ENCODE assay signal across 20 mouse cellular contexts in genomic region chr6:96173681-96174080, GRCm38 (mm10). TPM values are rescaled to one million over a fixed set of nuclear protein-coding genes. Genes with fewer than 3 reads are reported as not detected.
"Had no signal": no experiment of that assay in that cellular context is flagged by ENCODE, and none has a peak within 500 bp of the region (broad histone marks: within the 10 kb centered on the region; RNA-seq: fewer than 3 reads in every experiment).

No protein-coding gene starts in this region.

- H3K36me3 ChIP-seq: neural tube, embryonic 12.5 days; neural tube, embryonic 13.5 days; neural tube, embryonic 15.5 days had no signal

- H3K4me1 ChIP-seq: neural tube, embryonic 12.5 days; neural tube, embryonic 13.5 days; neural tube, embryonic 15.5 days had no signal

- H3K4me2 ChIP-seq: neural tube, embryonic 12.5 days; neural tube, embryonic 13.5 days; neural tube, embryonic 15.5 days had no signal

- H3K4me3 ChIP-seq: neural tube, embryonic 12.5 days; neural tube, embryonic 13.5 days; neural tube, embryonic 15.5 days had no signal

- H3K27me3 ChIP-seq: neural tube, embryonic 12.5 days; neural tube, embryonic 13.5 days; neural tube, embryonic 15.5 days had no signal

- H3K9me3 ChIP-seq: neural tube, embryonic 12.5 days; neural tube, embryonic 13.5 days; neural tube, embryonic 15.5 days had no signal

- H3K27ac ChIP-seq: neural tube, embryonic 12.5 days; neural tube, embryonic 13.5 days; neural tube, embryonic 15.5 days had no signal

- H3K9ac ChIP-seq: neural tube, embryonic 12.5 days; neural tube, embryonic 13.5 days; neural tube, embryonic 15.5 days had no signal

- DNase-seq: retina, postnatal 1 day; right cerebral cortex, adult 18-20 months; right cerebral cortex, postnatal 14 days; right cerebral cortex, postnatal 25 days; right cerebral cortex, postnatal 4 days; spleen, adult 18-20 months; thymus, adult 18-20 months; thymus, adult 2 months; thymus, postnatal 14 days; thymus, postnatal 25 days; thymus, postnatal 36 days; thymus, postnatal 4 days had no signal

RNA-seq across cellular contexts. Expression of gene 1700123L14Rik, which starts 7.6 kb away (rescaled TPM):
- polyA plus RNA-seq: neural tube, embryonic 11.5 days; neural tube, embryonic 13.5 days; small intestine, adult 2 months; spleen, adult 2 months; thymus, postnatal 0 days; urinary bladder, adult 2 months had no signal
